Mouse (Mus musculus) liver, embryonic 14.5 days (tissue): ENCODE measurements around the gene Mip. TPM values are rescaled to one million over a fixed set of nuclear protein-coding genes. Genes with fewer than 3 reads are reported as not detected.
"Not testable (repeated sequence)": the region's sequence is repeated elsewhere in the genome, so short reads cannot be mapped to it uniquely, and the experiment has no call there.

Source experiments
- ATAC-seq: fragments of 200-750 bp; cut with Nextera tagmentation; 2 replicates; pipeline ENCODE4 v1.8.0; 2017; ENCODE audit warnings: moderate number of reproducible peaks, mild to moderate bottlenecking, moderate library complexity; ENCODE audit not compliant: insufficient read depth
- DNase-seq, 3 experiments: peaks; one replicate each; pipeline ENCODE4 v3.0.0-alpha.2; 2012 to 2013; ENCODE audit warnings: low read depth in 3 of 3, low spot score in 3 of 3
- H3K27ac ChIP-seq: fragments of 300-500 bp; sonication (generic); 2 replicates; pipeline ENCODE4 v1.5.1; 2014; ENCODE audit warnings: moderate library complexity, mild to moderate bottlenecking, control low read depth, inconsistent platforms
- H3K27me3 ChIP-seq: fragments of 300-500 bp; sonication (generic); 2 replicates; pipeline ENCODE4 v1.6.1; 2014; ENCODE audit warnings: mild to moderate bottlenecking, low read length, moderate library complexity; ENCODE audit not compliant: control insufficient read depth, insufficient read depth
- H3K36me3 ChIP-seq: fragments of 300-500 bp; sonication (generic); replicated peaks from 2 replicates; pipeline ENCODE4 v1.6.1; 2014; ENCODE audit warnings: low read depth; ENCODE audit not compliant: control insufficient read depth, insufficient read depth
- H3K4me1 ChIP-seq, 2 experiments: fragments of 200-500 bp in 1 of 2; fragments of 300-500 bp in 1 of 2; sonication (generic) in 1 of 2; replicated peaks; 2 replicates each; pipeline ENCODE4 v1.6.1; 2012 to 2014; ENCODE audit warnings: antibody characterized with exemption in 1 of 2, inconsistent platforms in 1 of 2, low read length in 1 of 2; ENCODE audit not compliant: control insufficient read depth in 2 of 2, insufficient read depth in 2 of 2
- H3K4me2 ChIP-seq: fragments of 300-500 bp; sonication (generic); 2 replicates; pipeline ENCODE4 v1.6.1; 2014; ENCODE audit warnings: low read depth, mild to moderate bottlenecking, control low read depth, moderate library complexity
- H3K4me3 ChIP-seq, 2 experiments: fragments of 200-500 bp in 1 of 2; fragments of 300-500 bp in 1 of 2; sonication (generic) in 1 of 2; 2 replicates each; pipeline ENCODE4 v1.5.1; 2012 to 2014; ENCODE audit warnings: low read depth in 2 of 2, low read length in 2 of 2, mild to moderate bottlenecking in 2 of 2, control low read depth in 1 of 2, inconsistent platforms in 1 of 2, moderate library complexity in 1 of 2; ENCODE audit not compliant: insufficient read depth in 1 of 2
- H3K9ac ChIP-seq: fragments of 300-500 bp; sonication (generic); replicated peaks from 2 replicates; pipeline ENCODE4 v1.6.1; 2014; ENCODE audit warnings: mild to moderate bottlenecking, control low read depth, moderate library complexity
- H3K9me3 ChIP-seq: fragments of 300-500 bp; sonication (generic); 2 replicates; pipeline ENCODE4 v1.6.1; 2016; ENCODE audit warnings: low read length, mixed read lengths; ENCODE audit not compliant: control insufficient read depth
- CTCF ChIP-seq: IDR thresholded peaks from 2 replicates; pipeline ENCODE4 v1.5.1; 2016; ENCODE audit warnings: antibody characterized with exemption, low read depth, control low read depth
- EP300 ChIP-seq: IDR thresholded peaks from 2 replicates; pipeline ENCODE4 v1.6.1; 2016; ENCODE audit warnings: antibody characterized with exemption, low read depth
- WGBS: fragments of 180-500 bp; shearing (Covaris S2); extraction: QIAGEN DNeasy Blood & Tissue Kit; methylation state at CpG from one replicate; pipeline ENCODE4 v1.1.7; 2014; ENCODE audit not compliant: insufficient replicate concordance; 5-methylcytosine and 5-hydroxymethylcytosine counted together
- polyA plus RNA-seq, 2 experiments: library from polyadenylated mRNA; depleted of rRNA in 1 of 2; stranded (reverse) in 1 of 2; unstranded in 1 of 2; fragments of >200 nt; fragmentation: Nextera tagmentation in 1 of 2; extraction: Ambion mirVana in 1 of 2; gene quantifications; 2 replicates each; pipeline versions ENCODE4 v1.2.1 to v1.2.3; 2012 to 2014

Mip gene
- polyA plus RNA-seq, 2 experiments, result 0.02 TPM; not detected in 1

GRCm38 (mm10) chr10:128212148-128212547 lies 13.5 kb upstream of the Mip start:
- ATAC-seq (no peak), DNase-seq (no peak)
- no peak for TF ChIP-seq EP300
- TF ChIP-seq CTCF, result no peak
- H3K27ac ChIP-seq, result peak overlapping the region; percentile 42
- no peaks in the 10 kb centered on the region for H3K9me3 ChIP-seq
- peak overlapping the region in 1 of 2 experiments; percentile 80; a peak in 2 of 4 replicates for H3K4me3 ChIP-seq
- H3K36me3 ChIP-seq, result no peaks in the 10 kb centered on the region
- H3K27me3 ChIP-seq, result no peaks in the 10 kb centered on the region
- H3K4me2 ChIP-seq, result peak overlapping the region; percentile 97
- 34% methylated on average over 6 of the region's 6 CpGs for WGBS
- peaks cover 13% of the 10 kb centered on the region in 2 experiments for H3K4me1 ChIP-seq
- peak overlapping the region; percentile 75; the same call in 1 of the 2 replicates for H3K9ac ChIP-seq

DNA sequence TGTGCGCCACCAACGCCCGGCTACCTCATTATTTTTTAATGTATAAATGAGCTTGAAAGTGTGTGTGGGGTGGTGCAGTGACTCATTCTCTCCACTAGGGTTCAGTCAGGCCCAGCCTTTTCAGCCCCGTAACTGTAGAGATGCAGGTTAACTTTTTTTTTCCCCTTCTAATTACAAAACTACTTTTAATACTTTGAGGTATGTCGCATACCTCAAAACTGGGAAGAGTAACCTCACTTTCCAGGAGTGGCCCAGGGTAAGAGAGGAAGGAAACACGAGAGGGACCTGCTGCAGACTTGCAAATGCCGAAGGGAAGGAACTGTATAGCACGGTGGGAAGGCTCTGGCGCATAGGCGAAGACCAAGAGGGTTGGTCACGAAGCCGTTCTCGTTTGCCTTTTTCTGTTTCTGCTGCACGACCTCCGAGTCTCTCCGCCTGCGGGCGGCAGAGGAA lies 12.7 kb upstream of the Mip start:
- under 1% methylated on average over 18 of the region's 18 CpGs for WGBS
- ATAC-seq, result peak; percentile 56; the same call in 1 of the 2 replicates
- H3K4me1 ChIP-seq, result peaks cover 13% of the 10 kb centered on the region in 2 experiments

DNA sequence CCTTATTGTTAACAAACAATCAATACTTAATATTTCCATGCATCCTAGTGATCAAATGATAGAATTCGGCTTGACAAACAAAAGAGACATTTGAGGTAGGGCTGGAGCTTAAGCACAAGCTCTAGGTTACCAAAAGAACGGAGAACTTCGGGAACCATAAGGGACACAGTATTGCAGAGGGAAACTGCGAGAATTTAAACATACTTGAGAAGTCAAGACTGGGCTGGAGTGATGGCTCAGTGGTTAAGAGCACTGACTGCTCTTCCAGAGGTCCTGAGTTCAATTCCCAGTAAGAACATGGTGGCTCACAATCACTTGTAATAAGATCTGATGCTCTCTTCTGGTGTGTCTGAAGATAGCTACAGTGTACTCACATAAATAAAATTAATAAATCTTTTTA lies 11.5 kb upstream of the Mip start:
- ATAC-seq, H3K4me2 ChIP-seq, DNase-seq, H3K27me3 ChIP-seq, H3K9me3 ChIP-seq, H3K4me3 ChIP-seq, H3K9ac ChIP-seq, H3K36me3 ChIP-seq, H3K27ac ChIP-seq: not testable (repeated sequence)
- 78% methylated on average over 4 of the region's 4 CpGs for WGBS
- peaks cover 21 to 23% of the 10 kb centered on the region in 2 experiments for H3K4me1 ChIP-seq

More for the DNA sequence above, 12.7 kb upstream of the Mip start:
- peak overlapping the region; percentile 54 for H3K9ac ChIP-seq
- H3K36me3 ChIP-seq, result no peaks in the 10 kb centered on the region
- TF ChIP-seq CTCF, result peak; percentile 83
- no peak for TF ChIP-seq EP300
- peak overlapping the region; percentile 54 to 70 for H3K4me3 ChIP-seq
- no peak overlapping the region for H3K27ac ChIP-seq
- no peaks in the 10 kb centered on the region for H3K9me3 ChIP-seq
- H3K4me2 ChIP-seq, result peak overlapping the region; percentile 97
- DNase-seq, result peak; percentile 43 to 69 (median 52)
- no peaks in the 10 kb centered on the region for H3K27me3 ChIP-seq

- TF ChIP-seq CTCF, result no peak
- no peak for TF ChIP-seq EP300
- Histone ChIP-seq H3K27me3 (no peaks in the 10 kb centered on the region), H3K27ac (no peak overlapping the region), H3K9ac (no peak overlapping the region), H3K4me3 (no peak overlapping the region), H3K4me1 (peaks cover 26 to 27% of the 10 kb centered on the region in 2 experiments), H3K36me3 (no peaks in the 10 kb centered on the region), H3K4me2 (no peak overlapping the region), H3K9me3 (no peaks in the 10 kb centered on the region)
- DNase-seq (no peak), ATAC-seq (no peak)
- WGBS, result 68% methylated on average over 5 of the region's 5 CpGs
Observed at GRCm38 (mm10) chr10:128214981-128215380, 10.7 kb upstream of the Mip start.

- 54% methylated on average over 18 of the region's 18 CpGs for WGBS
- Histone ChIP-seq H3K4me2 (no peak overlapping the region), H3K27ac (peak overlapping the region; percentile 67), H3K9me3 (no peaks in the 10 kb centered on the region), H3K9ac (no peak overlapping the region), H3K4me3 (no peak overlapping the region), H3K36me3 (no peaks in the 10 kb centered on the region), H3K27me3 (no peaks in the 10 kb centered on the region), H3K4me1 (peaks cover 14% of the 10 kb centered on the region in 2 experiments)
- DNase-seq (peak in 2 of 3 experiments; percentile 49 to 55), ATAC-seq (peak; percentile 86)
- no peak for TF ChIP-seq CTCF
- TF ChIP-seq EP300, result peak; percentile 79
Observed at GRCm38 (mm10) chr10:128218387-128219117, 7.1 kb upstream of the Mip start.
